Mouse (Mus musculus) heart, embryonic 13.5 days (tissue): ENCODE measurements around the gene C130074G19Rik. TPM values are rescaled to one million over a fixed set of nuclear protein-coding genes. Genes with fewer than 3 reads are reported as not detected.

ENCODE experiments used
- ATAC-seq: fragments of 200-750 bp; cut with Nextera tagmentation; 2 replicates; pipeline ENCODE4 v1.8.0; 2017; ENCODE audit warnings: moderate TSS enrichment; ENCODE audit not compliant: insufficient number of reproducible peaks, low FRiP score, low TSS enrichment; ENCODE audit errors: extremely low read depth
- H3K27ac ChIP-seq: fragments of 300-500 bp; sonication (generic); replicated peaks from 2 replicates; pipeline ENCODE4 v1.5.1; 2015; ENCODE audit warnings: moderate library complexity, mild to moderate bottlenecking, inconsistent platforms
- H3K27me3 ChIP-seq: fragments of 300-500 bp; sonication (generic); replicated peaks from 2 replicates; pipeline ENCODE4 v1.6.1; 2015; ENCODE audit warnings: mild to moderate bottlenecking, inconsistent platforms
- H3K36me3 ChIP-seq: fragments of 300-500 bp; sonication (generic); 2 replicates; pipeline ENCODE4 v1.6.1; 2015; ENCODE audit warnings: mild to moderate bottlenecking, inconsistent platforms
- H3K4me1 ChIP-seq: fragments of 300-500 bp; sonication (generic); 2 replicates; pipeline ENCODE4 v1.6.1; 2015; ENCODE audit warnings: inconsistent platforms
- H3K4me2 ChIP-seq: fragments of 300-500 bp; sonication (generic); 2 replicates; pipeline ENCODE4 v1.6.1; 2015; ENCODE audit warnings: inconsistent platforms, mild to moderate bottlenecking, moderate library complexity
- H3K4me3 ChIP-seq: fragments of 300-500 bp; sonication (generic); 2 replicates; pipeline ENCODE4 v1.5.1; 2015; ENCODE audit warnings: moderate library complexity, mild to moderate bottlenecking, inconsistent platforms
- H3K9ac ChIP-seq: fragments of 300-500 bp; sonication (generic); 2 replicates; pipeline ENCODE4 v1.6.1; 2015; ENCODE audit warnings: inconsistent platforms, mild to moderate bottlenecking, moderate library complexity
- H3K9me3 ChIP-seq: fragments of 300-500 bp; sonication (generic); 2 replicates; pipeline ENCODE4 v1.6.1; 2016; ENCODE audit warnings: inconsistent platforms
- WGBS: fragments of 180-500 bp; shearing (Covaris S2); methylation state at CpG from one replicate; pipeline ENCODE4 v1.1.7; 2015; ENCODE audit warnings: mixed read lengths; 5-methylcytosine and 5-hydroxymethylcytosine counted together
- polyA plus RNA-seq: library from polyadenylated mRNA; unstranded; fragments of >200 nt; fragmentation: Nextera tagmentation; extraction: Ambion mirVana; gene quantifications from 2 replicates; pipeline ENCODE4 v1.2.1, GENCODE M21; 2015

Gene C130074G19Rik
- polyA plus RNA-seq, result 0.64 and 0.71 TPM in 2 replicates

GRCm38 (mm10) chr1:184882281-184883268 lies at the start of gene C130074G19Rik:
TSS of gene C130074G19Rik (minus strand) at chr1:184883218.
- WGBS, result 2% methylated on average over 77 of the region's 77 CpGs

GRCm38 (mm10) chr1:184931097-184931496 lies 48.1 kb upstream of the C130074G19Rik start:
- Histone ChIP-seq H3K9me3 (no peaks in the 10 kb centered on the region), H3K4me3 (no peak overlapping the region), H3K27me3 (no peaks in the 10 kb centered on the region), H3K4me2 (no peak overlapping the region), H3K27ac (no peak overlapping the region), H3K36me3 (peaks cover 8% of the 10 kb centered on the region), H3K4me1 (peaks cover 17% of the 10 kb centered on the region), H3K9ac (no peak overlapping the region)
- 85% methylated on average over 6 of the region's 6 CpGs for WGBS
- ATAC-seq, result no peak

More at GRCm38 (mm10) chr1:184882281-184883268, at the start of gene C130074G19Rik:
- Histone ChIP-seq H3K9ac (peak within 1 kb of the TSS; percentile 77), H3K27ac (no peak within 1 kb of the TSS), H3K9me3 (no peaks in the 10 kb centered on the region), H3K4me2 (peak within 1 kb of the TSS; percentile 77), H3K36me3 (no peaks in the 10 kb centered on the region), H3K27me3 (peaks cover 51% of the 10 kb centered on the region), H3K4me1 (peaks cover 13% of the 10 kb centered on the region; the same call in 1 of the 2 replicates), H3K4me3 (peak within 1 kb of the TSS; percentile 58)
- ATAC-seq, result peak; percentile 31; the same call in 1 of the 2 replicates

DNA sequence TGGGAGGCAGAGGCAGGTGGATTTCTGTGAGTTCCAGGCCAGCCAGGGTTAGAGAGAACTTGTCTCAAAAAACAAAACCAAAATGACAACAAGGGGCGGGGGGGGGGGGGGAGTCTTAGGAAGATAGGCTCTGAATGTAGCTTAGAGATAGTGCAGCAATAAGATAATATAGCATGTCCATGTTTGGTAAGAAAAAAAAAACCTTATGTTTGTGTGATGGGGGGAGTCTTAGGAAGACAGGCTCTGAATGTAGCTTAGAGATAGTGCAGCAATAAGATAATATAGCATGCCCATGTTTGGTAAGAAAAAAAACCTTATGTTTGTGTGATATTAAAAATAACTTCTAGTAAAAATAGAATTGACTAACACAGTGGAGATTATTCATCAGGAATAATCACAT lies 45.4 kb upstream of the C130074G19Rik start:
- WGBS, result no CpG with 5 or more reads among the region's 1 CpGs

DNA sequence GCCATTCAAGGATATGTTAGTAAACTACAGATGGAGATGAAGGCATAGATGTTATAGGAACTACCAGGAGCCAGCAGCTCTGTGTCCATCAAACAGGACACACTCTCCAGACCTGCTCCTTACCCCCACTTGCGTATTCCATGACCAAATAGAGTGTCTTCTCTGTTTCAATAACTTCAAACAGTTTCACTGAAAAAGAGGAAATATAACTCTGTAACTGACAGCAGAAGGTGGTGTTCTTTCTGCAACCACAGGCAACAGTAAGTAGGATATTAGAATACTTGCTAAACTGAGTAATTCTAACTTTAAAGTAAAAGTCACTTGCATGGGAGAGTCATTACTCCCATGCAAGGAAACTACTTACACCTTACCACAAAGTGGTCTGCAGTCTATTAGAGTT lies 44.9 kb upstream of the C130074G19Rik start:
- 0 out of 2 replicates have a peak, but pooled peaks cover 6% of the 10 kb centered on the region for H3K4me1 ChIP-seq
- peaks cover 10% of the 10 kb centered on the region for H3K36me3 ChIP-seq
- no peak for ATAC-seq
- no peak overlapping the region for H3K27ac ChIP-seq
- H3K9ac ChIP-seq, result no peak overlapping the region
- no peaks in the 10 kb centered on the region for H3K27me3 ChIP-seq
- H3K4me2 ChIP-seq, result no peak overlapping the region
- 74% methylated on average over 1 of the region's 1 CpGs for WGBS
- no peaks in the 10 kb centered on the region for H3K9me3 ChIP-seq
- H3K4me3 ChIP-seq, result no peak overlapping the region

More for the DNA sequence above, 45.4 kb upstream of the C130074G19Rik start:
- no peaks in the 10 kb centered on the region for H3K9me3 ChIP-seq
- H3K36me3 ChIP-seq, result peaks cover 8% of the 10 kb centered on the region
- no peak overlapping the region for H3K9ac ChIP-seq
- no peak overlapping the region for H3K4me3 ChIP-seq
- 0 out of 2 replicates have a peak, but pooled peaks cover 6% of the 10 kb centered on the region for H3K4me1 ChIP-seq
- no peak overlapping the region for H3K27ac ChIP-seq
- H3K27me3 ChIP-seq, result no peaks in the 10 kb centered on the region
- ATAC-seq, result no peak
- no peak overlapping the region for H3K4me2 ChIP-seq

GRCm38 (mm10) chr1:184922824-184923223 lies 39.8 kb upstream of the C130074G19Rik start:
- 82% methylated on average over 13 of the region's 13 CpGs for WGBS
- no peak overlapping the region for H3K9ac ChIP-seq

DNA sequence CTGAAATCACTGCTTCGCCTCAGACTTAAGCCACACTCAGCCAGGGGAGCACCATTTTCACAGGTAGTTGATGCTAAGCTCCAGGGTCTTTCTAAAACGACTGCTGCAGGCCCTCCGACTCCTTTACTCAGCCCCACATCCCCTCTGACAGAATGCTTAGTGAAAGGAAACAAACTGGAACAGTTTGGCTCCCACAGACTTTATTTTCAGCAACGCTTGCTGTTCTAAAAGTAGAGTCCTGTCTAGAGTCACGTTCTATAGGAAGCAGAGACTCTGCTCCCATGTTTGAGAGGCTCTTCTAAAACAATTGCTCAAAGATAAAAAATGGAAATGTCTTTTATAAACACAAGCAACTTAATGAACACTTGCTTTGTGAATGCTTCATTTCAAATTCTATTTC lies 37.0 kb upstream of the C130074G19Rik start:
- whole genome bisulfite sequencing, result 70% methylated on average over 5 of the region's 5 CpGs
- Histone ChIP-seq H3K4me3 (no peak overlapping the region), H3K36me3 (peaks cover 42% of the 10 kb centered on the region), H3K27me3 (no peaks in the 10 kb centered on the region), H3K9ac (no peak overlapping the region), H3K9me3 (no peaks in the 10 kb centered on the region), H3K27ac (no peak overlapping the region), H3K4me1 (no peaks in the 10 kb centered on the region), H3K4me2 (no peak overlapping the region)
- no peak for ATAC-seq

More at GRCm38 (mm10) chr1:184922824-184923223, 39.8 kb upstream of the C130074G19Rik start:
- peaks cover 36% of the 10 kb centered on the region for H3K36me3 ChIP-seq
- no peak overlapping the region for H3K4me3 ChIP-seq
- no peak overlapping the region for H3K27ac ChIP-seq
- no peaks in the 10 kb centered on the region for H3K27me3 ChIP-seq
- H3K4me1 ChIP-seq, result 0 out of 2 replicates have a peak, but pooled peaks cover 2% of the 10 kb centered on the region
- H3K4me2 ChIP-seq, result no peak overlapping the region
- H3K9me3 ChIP-seq, result no peaks in the 10 kb centered on the region
- no peak for ATAC-seq

- Histone ChIP-seq H3K4me3 (no peak overlapping the region), H3K36me3 (peaks cover 44% of the 10 kb centered on the region), H3K27me3 (no peaks in the 10 kb centered on the region), H3K9ac (no peak overlapping the region), H3K4me2 (no peak overlapping the region), H3K4me1 (no peaks in the 10 kb centered on the region), H3K9me3 (no peaks in the 10 kb centered on the region), H3K27ac (no peak overlapping the region)
- WGBS, result 84% methylated on average over 5 of the region's 5 CpGs
- no peak for ATAC-seq
These were observed 35.3 kb upstream of the C130074G19Rik start for GRCm38 (mm10) chr1:184918227-184918888.

- H3K4me3 ChIP-seq, result no peak overlapping the region
- H3K27ac ChIP-seq, result no peak overlapping the region
- H3K4me1 ChIP-seq, result no peaks in the 10 kb centered on the region
- no peaks in the 10 kb centered on the region for H3K9me3 ChIP-seq
- no peak overlapping the region for H3K9ac ChIP-seq
- peaks cover 61% of the 10 kb centered on the region for H3K36me3 ChIP-seq
- no peak for ATAC-seq
- no peak overlapping the region for H3K4me2 ChIP-seq
- H3K27me3 ChIP-seq, result no peaks in the 10 kb centered on the region
- 86% methylated on average over 18 of the region's 18 CpGs for WGBS
These were observed 29.3 kb upstream of the C130074G19Rik start for GRCm38 (mm10) chr1:184912336-184912735.

GRCm38 (mm10) chr1:184911861-184912260 lies 28.8 kb upstream of the C130074G19Rik start:
- peaks cover 63% of the 10 kb centered on the region for H3K36me3 ChIP-seq
- no peak for ATAC-seq
- WGBS, result 63% methylated on average over 6 of the region's 6 CpGs
- no peaks in the 10 kb centered on the region for H3K4me1 ChIP-seq
- H3K9me3 ChIP-seq, result no peaks in the 10 kb centered on the region
- no peak overlapping the region for H3K4me3 ChIP-seq
- no peak overlapping the region for H3K9ac ChIP-seq
- no peak overlapping the region for H3K4me2 ChIP-seq
- H3K27ac ChIP-seq, result no peak overlapping the region
- H3K27me3 ChIP-seq, result no peaks in the 10 kb centered on the region

DNA sequence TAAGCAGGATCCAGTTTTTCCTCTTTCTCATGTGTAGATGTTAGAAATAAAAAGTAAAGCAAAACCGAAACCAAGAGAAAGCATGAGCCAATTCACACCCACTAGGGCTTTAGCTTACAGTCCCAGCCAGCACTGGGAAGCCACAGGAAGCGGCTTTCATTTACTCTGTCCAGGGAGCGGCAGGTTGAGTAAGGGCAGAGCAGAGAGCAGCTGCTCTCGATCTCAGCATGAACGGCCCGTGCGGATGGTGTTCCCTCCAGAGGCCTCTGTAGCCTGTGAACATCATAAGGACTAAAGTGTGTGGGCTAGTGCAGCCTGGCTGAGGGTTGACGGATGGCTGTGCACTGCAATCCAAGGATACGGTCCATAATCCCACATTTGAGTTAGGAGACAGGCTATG lies 25.5 kb upstream of the C130074G19Rik start:
- Histone ChIP-seq H3K4me2 (no peak overlapping the region), H3K27me3 (no peaks in the 10 kb centered on the region), H3K9ac (no peak overlapping the region), H3K9me3 (no peaks in the 10 kb centered on the region), H3K27ac (no peak overlapping the region), H3K4me1 (no peaks in the 10 kb centered on the region), H3K36me3 (peaks cover 80% of the 10 kb centered on the region), H3K4me3 (no peak overlapping the region)
- 67% methylated on average over 9 of the region's 9 CpGs for whole genome bisulfite sequencing
- ATAC-seq, result no peak
